Mouse (Mus musculus): ENCODE measurements around the gene Rasgef1b. TPM values are rescaled to one million over a fixed set of nuclear protein-coding genes. Genes with fewer than 3 reads are reported as not detected.

Rasgef1b gene
- 10 to 100 TPM; 26.7 to 32.2 TPM for total RNA-seq (2021)
- long read RNA-seq, experiment 1, transcript Rasgef1b-201 (14 exons, 2,990 nt), result major isoform, 11 of 30 reads
- long read RNA-seq, experiment 1, transcript Rasgef1b-209 (14 exons, 2,987 nt), result minor isoform, 9 of 30 reads
- long read RNA-seq, experiment 1, partial matches to known transcripts, result 1 of 30 reads
- long read RNA-seq, experiment 1, other reads (novel, unspliced or antisense), result 7 of 30 reads
- long read RNA-seq, experiment 2, transcript Rasgef1b-201 (14 exons, 2,990 nt), result major isoform, 10 of 28 reads
- long read RNA-seq, experiment 2, transcript Rasgef1b-209 (14 exons, 2,987 nt), result minor isoform, 8 of 28 reads
- long read RNA-seq, experiment 2, partial matches to known transcripts, result 2 of 28 reads
- long read RNA-seq, experiment 2, other reads (novel, unspliced or antisense), result 8 of 28 reads

GRCm38 (mm10) chr5:99728649-99729212 lies at the start of gene Rasgef1b:
TSS of gene Rasgef1b (minus strand) at chr5:99729065.
- peak; percentile 69 to 74 for DNase-seq (ENCODE audit: low spot score in 2 of 2)

GRCm38 (mm10) chr5:99775342-99775741 lies 46.5 kb upstream of the Rasgef1b start:
- no peak for DNase-seq (ENCODE audit: low spot score in 2 of 2)

- DNase-seq (ENCODE audit: low spot score in 2 of 2), result no peak
Measured at GRCm38 (mm10) chr5:99773265-99773664, 44.4 kb upstream of the Rasgef1b start.

- DNase-seq (ENCODE audit: low spot score in 2 of 2), result no peak
Measured at GRCm38 (mm10) chr5:99764246-99764645, 35.4 kb upstream of the Rasgef1b start.

GRCm38 (mm10) chr5:99758859-99759258 lies 30.0 kb upstream of the Rasgef1b start:
- DNase-seq (ENCODE audit: low spot score in 2 of 2), result no peak

GRCm38 (mm10) chr5:99753843-99754242 lies 25.0 kb upstream of the Rasgef1b start:
- no peak for DNase-seq (ENCODE audit: low spot score in 2 of 2)

- peak; percentile 25 to 53 for DNase-seq (ENCODE audit: low spot score in 2 of 2)
Measured at GRCm38 (mm10) chr5:99753368-99753767, 24.5 kb upstream of the Rasgef1b start.

GRCm38 (mm10) chr5:99752670-99753231 lies 23.9 kb upstream of the Rasgef1b start:
- DNase-seq (ENCODE audit: low spot score in 2 of 2), result no peak

- DNase-seq (ENCODE audit: low spot score in 2 of 2), result no peak
Measured at GRCm38 (mm10) chr5:99748417-99748816, 19.6 kb upstream of the Rasgef1b start.

GRCm38 (mm10) chr5:99746087-99746486 lies 17.2 kb upstream of the Rasgef1b start:
- DNase-seq (ENCODE audit: low spot score in 2 of 2), result no peak

- no peak for DNase-seq (ENCODE audit: low spot score in 2 of 2)
Measured at GRCm38 (mm10) chr5:99742874-99743273, 14.0 kb upstream of the Rasgef1b start.

GRCm38 (mm10) chr5:99742056-99742455 lies 13.2 kb upstream of the Rasgef1b start:
- DNase-seq (ENCODE audit: low spot score in 2 of 2), result no peak

- no peak for DNase-seq (ENCODE audit: low spot score in 2 of 2)
Measured at GRCm38 (mm10) chr5:99737937-99738727, 9.3 kb upstream of the Rasgef1b start.

- DNase-seq (ENCODE audit: low spot score in 2 of 2), result no peak
Measured at GRCm38 (mm10) chr5:99729931-99730330, 1.1 kb upstream of the Rasgef1b start.

GRCm38 (mm10) chr5:99729361-99729882 lies 557 bp upstream of the Rasgef1b start:
- DNase-seq (ENCODE audit: low spot score in 2 of 2), result peak; percentile 18 to 31

GRCm38 (mm10) chr5:99728027-99728451 lies 826 bp downstream of the Rasgef1b start:
- DNase-seq (ENCODE audit: low spot score in 2 of 2), result no peak

GRCm38 (mm10) chr5:99723941-99724340 lies 4.9 kb downstream of the Rasgef1b start:
- DNase-seq (ENCODE audit: low spot score in 2 of 2), result no peak

- DNase-seq (ENCODE audit: low spot score in 2 of 2), result no peak
Measured at GRCm38 (mm10) chr5:99722310-99722709, 6.6 kb downstream of the Rasgef1b start.

- DNase-seq (ENCODE audit: low spot score in 2 of 2), result no peak
Measured at GRCm38 (mm10) chr5:99720554-99720953, 8.3 kb downstream of the Rasgef1b start.

GRCm38 (mm10) chr5:99717917-99718316 lies 10.9 kb downstream of the Rasgef1b start:
- DNase-seq (ENCODE audit: low spot score in 2 of 2), result no peak

GRCm38 (mm10) chr5:99715281-99715744 lies 13.6 kb downstream of the Rasgef1b start:
- peak; percentile 39 to 68 for DNase-seq (ENCODE audit: low spot score in 2 of 2)
